Mouse (Mus musculus) heart, adult 2 months (tissue): ENCODE results near the gene Tgfbr3l.

Experiments
- CTCF ChIP-seq: fragments of 200-600 bp; IDR thresholded peaks from 2 replicates; pipeline ENCODE4 v1.8.1; 2022; ENCODE audit warnings: antibody characterized with exemption, mild to moderate bottlenecking, moderate library complexity
- EP300 ChIP-seq: fragments of 200-500 bp; IDR thresholded peaks from 2 replicates; pipeline ENCODE4 v1.6.1; 2011; ENCODE audit warnings: low read depth, low read length, control low read depth; ENCODE audit not compliant: insufficient read depth
- POLR2A ChIP-seq: fragments of 200-500 bp; IDR thresholded peaks from 2 replicates; pipeline ENCODE4 v1.6.1; 2011; ENCODE audit warnings: mild to moderate bottlenecking, low read depth, low read length, control low read depth; ENCODE audit not compliant: insufficient read depth

DNA sequence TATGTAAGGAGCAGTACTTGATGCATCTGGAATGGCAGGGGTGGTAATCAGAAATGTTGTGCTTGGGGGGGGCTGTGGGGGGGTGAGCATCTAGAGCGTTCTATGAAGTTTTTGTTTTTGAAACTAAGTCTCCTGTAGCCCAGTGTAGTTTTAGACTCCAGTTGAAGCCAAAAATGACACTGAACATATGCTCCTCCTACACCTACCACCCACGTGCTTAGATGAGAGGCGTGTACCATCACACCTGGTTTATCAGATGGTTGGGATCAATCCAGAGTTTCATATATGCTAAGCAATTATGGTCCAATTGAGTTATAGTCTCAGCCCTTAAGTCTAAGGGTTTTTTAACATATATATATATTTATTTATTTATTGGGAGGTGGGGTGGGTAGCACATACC is 28.4 kb upstream of the Tgfbr3l start:
- no peak for TF ChIP-seq CTCF
- no peak for TF ChIP-seq POLR2A
- TF ChIP-seq EP300, result no peak
